Mouse (Mus musculus): ENCODE data around the gene Arhgef26. TPM values are rescaled to one million over a fixed set of nuclear protein-coding genes. Genes with fewer than 3 reads are reported as not detected.

Gene Arhgef26
- total RNA-seq, 2 experiments from 2014 or later, result 45.2 to 53.9 TPM

Other genes with a start within 250 kb of the Arhgef26 start
- 10 to 100 TPM; 68.8 to 71.9 TPM for gene Dhx36, start 168.7 kb downstream of the Arhgef26 start, total RNA-seq (2021)

All from left cerebral cortex, postnatal 4 days (tissue).